Mouse (Mus musculus) kidney, postnatal 10 days (tissue): Measurements from ENCODE around the gene Tkfc.

Experiments
- DNase-seq: peaks from one replicate; pipeline ENCODE4 v3.0.0; 2021; ENCODE audit warnings: mixed read lengths

Tkfc gene

DNA sequence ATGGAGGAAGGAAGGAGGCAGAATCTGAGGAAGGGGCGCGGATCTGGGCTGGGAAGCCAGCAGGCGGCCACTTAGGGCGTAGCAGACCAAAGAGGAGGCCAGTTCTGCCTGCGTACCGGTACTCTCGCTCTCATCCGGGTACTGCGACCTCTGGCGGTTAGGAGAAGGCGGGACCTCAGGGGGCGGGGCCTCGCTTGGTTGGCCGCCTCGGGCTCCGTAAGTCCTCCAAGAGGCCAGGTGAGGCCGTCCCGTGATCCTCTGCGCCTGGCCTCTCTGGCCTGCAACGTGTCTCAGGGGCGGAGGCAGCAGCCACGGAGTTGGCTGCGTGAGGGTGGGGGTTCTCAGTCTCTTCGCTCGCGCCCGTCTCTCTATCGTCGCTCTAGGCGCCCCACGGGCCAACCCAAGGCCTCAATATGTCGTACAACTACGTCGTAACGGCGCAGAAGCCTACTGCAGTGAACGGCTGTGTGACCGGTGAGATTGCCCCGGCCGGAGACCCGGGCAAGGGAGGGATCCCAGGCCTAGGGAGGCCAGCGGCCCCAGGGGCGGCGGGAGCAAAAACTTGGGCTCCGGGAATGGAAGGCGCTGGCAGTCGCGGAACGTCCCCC, at the start of gene Tkfc, which contains the start of gene Ddb1:
TSS of gene Tkfc (minus strand) at position 362 of the 608 bp plus-strand sequence.
TSS of gene Ddb1 (plus strand) at position 35 of the 608 bp plus-strand sequence.
- DNase-seq = peak; percentile 100

DNA sequence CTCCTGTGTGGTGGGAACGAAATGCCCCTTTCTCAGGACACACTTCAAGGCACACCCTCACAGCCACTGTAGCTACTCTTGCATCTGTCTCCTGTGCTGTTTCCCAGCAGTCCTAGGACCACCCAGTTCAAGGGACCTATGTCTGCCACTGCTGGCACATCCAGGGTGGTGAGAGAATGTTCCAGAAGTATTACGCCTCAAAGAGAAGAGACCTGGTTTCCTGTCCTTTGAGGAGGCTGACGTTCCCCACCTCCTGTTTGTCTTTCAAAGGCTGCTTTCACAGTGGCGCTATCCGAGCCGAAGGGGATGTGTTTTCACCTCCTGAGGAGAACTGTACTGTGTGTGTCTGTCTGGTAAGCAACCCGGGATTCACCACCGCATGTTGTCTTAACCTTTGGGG, 42.7 kb upstream of the Tkfc start:
- no peak for DNase-seq

DNA sequence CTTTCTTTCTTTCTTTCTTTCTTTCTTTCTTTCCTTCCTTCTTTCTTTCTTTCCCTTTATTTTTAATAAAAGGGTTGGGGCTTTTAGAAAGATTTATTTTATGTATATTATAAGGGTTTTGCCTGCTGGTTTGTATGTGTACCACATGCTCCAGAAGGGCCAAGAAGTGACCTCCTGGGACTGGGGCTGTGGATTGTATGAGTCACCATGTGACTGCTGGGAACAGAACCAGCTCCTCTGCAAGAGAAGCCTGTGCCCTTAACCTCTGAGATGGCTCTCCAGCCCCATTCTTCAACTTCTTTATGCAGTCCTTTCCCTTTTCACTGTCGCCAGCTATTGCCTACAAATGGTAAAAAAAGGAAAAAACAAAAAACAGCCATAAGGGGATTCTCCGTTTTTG, 40.2 kb upstream of the Tkfc start:
- no peak for DNase-seq

DNA sequence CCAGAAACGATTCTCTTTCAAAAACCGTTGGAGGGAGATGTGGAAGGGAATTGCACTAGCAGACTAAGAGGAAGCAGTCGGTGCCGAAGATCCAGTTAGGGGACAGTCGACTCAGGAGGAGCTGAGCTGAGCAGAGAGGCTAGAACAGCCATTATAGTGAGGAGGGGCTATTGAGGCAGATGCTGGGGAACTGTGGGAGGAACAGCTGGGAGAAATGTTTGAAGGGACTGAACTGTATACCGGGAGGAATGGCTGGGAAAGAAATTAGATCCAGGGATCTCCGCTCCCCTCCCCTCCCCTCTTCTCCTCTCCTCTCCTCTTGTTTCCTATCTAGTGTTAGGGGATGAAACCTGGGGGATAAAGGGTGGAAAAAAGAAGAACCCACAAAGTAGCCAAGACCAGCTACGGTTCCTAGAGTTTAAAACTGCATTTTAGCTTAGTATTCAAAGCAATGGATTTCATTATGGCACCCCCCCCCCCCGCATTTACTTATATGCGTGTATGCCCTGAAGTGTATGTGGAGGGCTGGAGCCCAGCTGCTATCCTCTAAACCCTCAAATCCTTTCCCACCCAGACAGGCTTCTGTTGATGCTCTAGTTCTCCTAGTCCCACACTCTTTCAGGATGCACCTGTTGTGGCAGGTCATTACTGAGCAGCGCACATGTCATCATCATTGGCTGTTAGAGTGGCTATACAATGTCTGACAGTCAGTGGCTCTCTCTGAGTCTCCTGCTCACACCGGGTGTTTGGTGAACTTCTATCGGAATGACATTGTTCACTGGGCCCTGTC, 35.3 kb upstream of the Tkfc start:
- DNase-seq = no peak

DNA sequence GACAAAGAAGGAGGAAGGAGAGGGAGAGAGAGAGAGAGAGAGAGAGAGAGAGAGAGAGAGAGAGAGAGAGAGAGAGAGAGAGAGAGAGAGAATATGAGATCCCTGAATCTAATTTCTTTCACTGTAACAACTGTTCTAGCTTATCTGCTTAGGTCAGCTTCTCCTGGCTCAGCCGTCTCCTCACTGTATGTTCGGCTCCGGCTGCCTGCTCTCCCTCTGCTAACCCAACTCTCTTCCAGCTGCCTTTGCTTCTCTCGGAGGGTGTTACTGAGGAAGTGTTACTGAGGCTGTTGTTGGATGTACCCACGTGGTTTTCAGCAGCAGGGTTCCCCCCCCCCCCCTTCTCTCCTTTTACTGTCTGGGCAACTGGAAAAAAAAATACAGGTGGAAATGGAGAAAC, 34.6 kb upstream of the Tkfc start:
- no peak for DNase-seq

DNA sequence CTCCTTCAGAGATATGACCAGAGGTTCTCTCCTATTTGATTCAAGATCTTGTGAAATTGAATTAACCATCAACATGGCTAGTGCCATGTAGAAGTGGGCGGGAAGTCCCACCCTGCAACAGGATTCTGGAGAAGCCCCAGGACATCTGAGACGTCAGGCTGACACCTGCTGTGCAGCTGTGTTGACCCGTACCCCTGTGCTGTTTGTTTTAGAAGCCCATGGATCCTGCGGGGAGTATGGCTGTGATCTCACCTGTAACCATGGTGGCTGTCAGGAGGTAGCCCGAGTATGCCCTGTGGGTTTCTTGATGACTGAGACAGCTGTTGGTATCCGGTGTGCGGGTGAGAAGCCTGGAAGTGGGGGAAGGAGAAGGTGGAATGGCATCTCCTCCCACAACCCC, 32.4 kb upstream of the Tkfc start:
- DNase-seq = no peak

DNA sequence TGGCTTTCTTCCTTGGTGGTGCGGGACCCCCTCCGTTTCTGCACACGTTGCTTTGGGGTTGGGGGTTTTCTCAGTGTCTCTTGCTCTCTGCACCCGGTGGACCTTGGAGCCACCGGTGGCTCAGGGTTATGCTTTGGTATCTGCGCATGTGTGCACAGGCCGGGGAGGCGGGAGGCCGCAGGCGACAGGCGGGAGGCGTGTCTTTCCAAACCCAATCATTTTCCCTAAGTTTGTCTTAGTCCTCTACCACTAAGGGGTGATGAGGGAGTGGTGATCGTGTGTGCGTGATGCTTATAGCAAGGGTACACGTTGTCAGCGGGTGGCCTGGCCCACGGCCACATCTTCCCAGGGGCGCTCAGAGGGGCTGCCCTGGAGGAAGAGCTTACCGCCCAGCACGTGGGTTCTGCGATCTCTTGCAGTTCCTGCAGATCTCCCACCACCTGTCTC, 29.4 kb upstream of the Tkfc start:
- DNase-seq = peak; percentile 76

DNA sequence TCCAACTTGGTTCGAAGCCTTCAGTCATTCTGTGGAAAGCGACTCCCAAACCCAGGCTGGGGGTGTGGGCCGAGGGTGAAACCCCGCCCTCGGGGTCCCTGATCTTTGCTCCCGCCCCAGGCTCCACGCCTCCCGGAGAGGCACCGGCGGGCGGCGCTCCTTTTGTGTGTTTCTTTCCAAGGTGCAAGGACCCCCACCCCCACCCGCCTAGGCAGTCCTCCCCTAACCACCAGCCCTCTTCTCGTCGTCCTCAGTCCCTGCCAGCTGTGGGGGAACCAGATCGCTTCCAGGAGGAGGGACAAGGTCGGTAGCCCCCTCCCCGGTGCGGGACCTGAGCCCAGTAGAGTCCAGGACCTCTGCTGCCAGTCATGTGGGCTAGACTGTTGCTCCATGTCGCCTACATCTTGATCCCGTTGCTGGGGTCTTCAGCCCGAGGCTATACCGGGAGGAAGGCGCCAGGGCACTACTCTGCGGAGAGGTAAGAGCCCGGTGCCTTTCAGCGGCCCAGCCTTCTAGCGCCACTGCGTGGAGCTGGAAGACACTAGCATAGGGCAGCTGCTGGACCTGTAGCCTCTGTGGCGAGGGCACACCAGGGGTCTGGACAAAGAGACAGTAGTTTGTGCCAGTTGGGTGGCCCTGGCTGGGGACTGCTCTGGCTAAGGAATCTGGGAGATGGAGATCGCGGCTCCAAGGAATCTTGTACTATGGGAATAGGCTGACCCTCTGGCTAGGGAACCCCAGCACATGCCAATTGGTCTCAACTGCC, 28.8 kb upstream of the Tkfc start, which contains the start of gene Vwce:
TSS of gene Vwce (plus strand) at position 108 of the 766 bp plus-strand sequence.
- DNase-seq = peak; percentile 68

DNA sequence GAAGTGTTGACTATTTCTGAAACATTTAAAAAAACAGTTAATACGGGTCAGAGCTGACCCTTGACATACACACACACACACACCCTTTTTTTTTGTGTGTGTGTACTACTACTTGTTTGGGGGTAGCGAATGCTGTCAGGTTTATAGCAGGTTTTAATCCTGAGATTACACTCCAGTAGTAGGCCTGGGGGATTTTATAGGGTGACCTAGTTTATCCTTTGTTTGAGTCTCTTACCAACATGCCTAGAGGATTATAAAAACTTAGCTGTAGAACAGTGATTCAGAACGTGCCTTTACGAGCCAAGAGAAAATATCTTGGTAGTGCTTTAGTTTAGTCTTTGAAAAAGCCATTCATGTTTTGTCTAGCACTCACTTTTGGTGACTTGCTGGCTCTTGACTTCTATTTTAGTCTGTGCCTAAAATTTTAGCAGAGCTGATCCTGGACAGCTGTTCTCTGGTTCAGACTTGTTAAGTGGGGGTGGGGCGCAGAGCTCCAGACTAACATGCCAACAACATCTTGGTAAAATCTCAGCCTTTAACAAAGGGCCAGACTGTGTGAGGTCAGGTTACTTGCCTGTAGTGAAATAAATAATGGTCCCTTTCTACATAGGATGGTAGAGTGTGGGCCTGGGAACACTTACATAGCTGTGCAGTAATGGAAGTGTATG, 3.3 kb upstream of the Tkfc start:
- no peak for DNase-seq

DNA sequence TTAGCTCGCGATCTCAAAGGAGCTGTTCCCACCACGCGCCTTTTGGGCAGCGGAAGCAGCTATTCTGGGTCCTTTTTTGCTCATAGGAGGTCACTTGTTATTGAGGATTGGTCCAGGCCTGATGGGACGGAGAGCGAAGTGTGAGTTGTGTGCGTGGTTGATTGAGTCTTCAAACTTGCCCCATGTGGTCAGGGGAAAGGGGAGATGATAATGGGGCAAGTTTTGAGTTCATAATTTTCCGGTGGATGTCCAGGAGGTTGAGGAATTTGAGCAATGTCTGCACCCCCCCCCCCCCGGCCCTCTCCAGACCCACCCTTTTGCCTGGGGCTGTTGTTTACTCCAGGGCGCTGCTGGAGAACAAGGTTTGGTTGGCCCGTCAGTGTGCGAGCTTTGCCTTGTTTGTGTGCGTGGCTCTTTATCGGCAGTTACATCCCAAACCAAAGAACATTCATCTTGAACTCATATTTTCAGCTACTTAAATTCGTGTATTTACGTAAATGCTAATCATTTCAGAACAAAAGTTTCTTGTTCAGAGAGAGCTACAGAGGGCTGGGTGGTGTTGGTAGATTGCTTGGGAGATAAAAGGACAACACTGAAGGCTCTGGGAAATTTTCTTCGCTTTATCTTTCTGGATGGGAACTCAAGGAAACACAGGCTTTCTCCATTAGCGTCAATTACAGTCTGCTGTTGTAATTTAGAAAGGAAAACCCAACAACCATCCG, 608 bp upstream of the Tkfc start:
- peak; percentile 33 for DNase-seq

DNA sequence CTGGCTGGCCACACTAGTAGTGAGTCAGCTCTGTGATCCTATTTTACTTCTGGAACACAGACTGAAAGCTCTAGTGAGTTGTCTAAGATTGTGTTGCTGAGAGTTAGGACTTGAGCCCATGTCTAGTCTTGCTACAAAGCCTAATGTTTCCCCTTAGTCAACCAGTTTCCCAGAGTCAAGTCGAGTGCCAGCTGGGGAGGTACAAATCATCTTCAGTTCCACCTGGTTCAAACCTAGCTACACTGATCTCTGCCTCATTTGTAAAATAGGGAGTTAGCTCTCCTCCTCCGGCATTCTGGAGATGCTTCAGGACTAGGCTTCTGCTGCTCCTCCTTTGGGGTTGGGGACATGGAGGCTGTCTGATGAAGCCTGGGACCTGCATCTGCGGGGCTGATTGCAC, 920 bp downstream of the Tkfc start:
- no peak for DNase-seq

DNA sequence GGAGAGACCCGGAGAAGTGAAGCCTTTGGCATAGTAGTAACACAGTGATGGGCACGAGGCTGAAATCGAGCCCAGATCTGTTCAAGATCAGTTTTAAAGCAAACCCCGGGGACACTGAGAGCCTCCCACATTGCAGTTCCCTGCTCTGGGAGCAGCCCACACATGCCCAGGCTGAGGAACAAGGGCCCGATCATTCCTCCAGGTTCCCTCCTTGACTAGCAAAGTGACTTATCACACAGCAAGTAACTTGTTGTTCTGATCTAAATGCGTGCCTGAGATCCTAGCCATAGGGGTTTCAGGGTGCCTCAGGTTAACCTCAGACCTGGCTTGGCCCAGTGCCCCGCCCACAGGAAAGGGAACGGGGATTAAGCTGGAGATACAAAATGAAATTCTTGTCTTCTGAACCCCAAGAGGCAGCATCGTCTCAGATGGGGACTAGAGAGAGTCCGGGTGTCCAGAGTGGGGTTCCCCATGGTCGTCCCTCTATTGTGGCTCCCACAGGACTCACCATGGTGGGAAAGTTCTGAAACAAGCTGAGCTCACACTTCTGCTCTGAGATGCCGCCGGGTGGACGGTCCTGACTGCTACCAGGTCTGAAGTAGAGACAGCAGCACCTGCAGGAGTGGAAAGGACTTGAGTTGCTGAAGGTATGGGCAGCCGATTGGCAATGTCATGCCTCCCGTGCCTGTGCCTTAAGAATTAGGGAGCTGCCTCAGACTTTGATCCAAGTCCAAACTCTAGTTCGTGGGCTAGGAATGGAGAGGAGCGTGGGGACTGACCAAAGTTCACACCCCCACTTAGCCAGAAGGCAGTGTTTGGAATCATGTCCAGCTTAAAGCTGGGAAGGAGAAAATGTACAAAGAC, 1.6 kb downstream of the Tkfc start:
- peak; percentile 72 for DNase-seq

DNA sequence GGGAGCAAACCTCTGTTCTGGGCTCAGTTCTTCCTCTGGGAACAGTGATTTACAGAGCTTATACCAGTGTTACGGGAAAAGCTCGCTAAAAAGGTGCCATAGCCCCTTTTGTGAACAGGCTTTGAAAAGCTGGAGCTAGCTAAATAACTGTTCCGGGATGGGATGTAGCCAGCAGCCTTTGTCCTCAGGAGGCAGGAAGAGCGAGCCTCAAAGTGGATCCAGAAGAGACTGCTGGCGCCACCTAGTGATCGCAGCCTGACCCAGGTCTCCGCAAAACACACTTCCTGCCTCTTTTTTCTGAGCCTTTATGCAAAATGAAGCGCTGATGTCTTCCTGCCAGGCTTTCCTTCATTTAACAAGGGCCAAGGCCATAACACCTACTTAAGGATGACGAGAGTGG, 2.7 kb downstream of the Tkfc start:
- DNase-seq = peak; percentile 95

DNA sequence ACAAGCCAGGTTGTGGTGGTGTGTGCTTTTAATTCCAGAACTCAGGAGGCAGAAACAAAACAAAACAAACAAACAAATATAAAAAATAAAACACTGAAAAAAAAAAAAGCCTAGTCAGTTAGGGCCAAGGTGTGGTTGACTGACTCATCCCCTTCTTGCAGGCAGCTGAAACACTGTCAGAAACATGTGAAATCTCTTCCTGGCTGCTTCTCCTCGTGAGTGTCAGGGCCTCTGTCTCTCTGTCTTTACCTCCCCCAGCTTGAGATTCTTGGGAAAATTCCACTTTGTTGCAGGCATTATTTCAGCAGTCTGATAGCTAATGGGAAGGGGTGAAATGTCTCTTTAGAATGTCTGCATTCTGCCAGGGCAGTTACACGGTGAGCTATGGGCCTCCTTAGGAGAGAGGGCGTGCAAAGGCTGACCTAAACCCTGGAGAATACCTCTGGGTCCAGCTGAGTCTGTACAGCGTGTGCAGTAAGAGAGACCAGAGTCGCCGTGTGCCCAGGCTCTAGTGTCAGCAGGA, 3.1 kb downstream of the Tkfc start:
- DNase-seq = no peak

DNA sequence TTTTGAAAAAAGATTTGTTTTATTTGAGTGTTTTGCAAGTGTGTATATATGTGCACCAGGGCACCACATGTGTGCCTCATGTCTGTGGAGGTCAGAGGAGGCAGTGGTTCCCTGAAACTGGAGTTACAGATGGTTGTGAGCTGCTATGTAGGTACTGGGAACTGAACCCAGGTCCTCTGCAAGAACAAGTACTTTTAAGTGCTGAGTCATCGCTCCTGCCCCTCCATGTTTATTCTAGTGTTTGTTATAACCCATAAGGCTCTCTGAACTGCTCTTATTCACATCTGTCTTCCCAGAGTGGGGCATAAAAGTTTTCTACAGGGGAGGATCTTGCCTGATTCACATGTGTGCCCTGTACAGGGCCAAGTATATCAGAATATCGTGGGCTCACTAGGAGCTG, 5.8 kb downstream of the Tkfc start:
- DNase-seq = no peak

DNA sequence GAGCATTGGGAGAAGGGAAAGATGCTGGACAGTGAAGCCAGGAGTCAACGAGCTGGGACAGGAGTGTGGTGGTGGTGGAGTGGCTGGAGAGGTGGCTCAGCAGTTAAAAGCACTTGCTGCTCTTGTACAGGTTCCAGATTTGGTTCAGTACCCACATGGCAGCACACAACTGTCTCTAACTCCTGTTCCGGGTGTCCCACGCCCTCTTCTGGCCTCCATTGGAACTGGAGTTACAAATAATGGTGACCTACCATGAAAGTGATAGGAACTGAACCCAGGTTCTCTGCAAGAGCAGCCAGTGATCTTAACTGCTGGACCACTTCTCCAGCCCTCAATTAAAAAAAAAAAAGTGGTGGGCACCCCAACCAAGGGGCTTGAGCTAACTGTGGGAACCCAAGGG, 7.3 kb downstream of the Tkfc start:
- DNase-seq = no peak

DNA sequence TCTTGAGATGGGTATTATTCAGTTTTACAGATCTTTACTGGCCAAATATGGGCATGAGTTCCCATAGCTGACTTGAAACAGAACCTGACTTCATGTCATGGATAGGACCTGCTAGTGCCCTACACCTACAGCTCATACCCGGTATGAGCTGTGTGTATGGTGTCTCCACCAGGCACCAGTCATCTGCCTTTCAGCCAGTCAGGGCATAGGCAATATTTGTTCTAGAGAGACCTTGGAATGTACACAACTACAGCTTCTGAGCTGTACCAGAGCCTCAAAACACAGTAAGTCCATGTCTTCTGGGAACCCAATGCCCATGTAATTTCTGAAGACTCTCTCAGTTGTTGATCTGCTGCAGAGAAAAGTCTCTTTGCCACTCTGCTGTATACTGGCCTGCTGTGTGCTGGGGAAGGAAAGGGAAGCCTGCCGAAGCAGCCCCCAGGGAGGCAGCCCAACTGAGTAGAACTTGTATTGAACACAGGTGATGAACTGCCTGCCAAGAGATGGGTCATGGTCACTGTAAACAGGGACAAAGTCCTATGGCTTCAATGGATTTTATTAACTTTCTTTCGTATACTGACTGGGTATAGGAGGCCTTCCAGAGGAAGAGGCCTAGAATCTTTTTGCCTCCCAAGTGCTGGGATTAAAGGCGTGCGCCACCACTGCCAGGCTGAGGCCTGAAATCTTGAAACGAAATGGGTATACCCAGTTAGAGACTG, 13.6 kb downstream of the Tkfc start:
- DNase-seq = no peak

DNA sequence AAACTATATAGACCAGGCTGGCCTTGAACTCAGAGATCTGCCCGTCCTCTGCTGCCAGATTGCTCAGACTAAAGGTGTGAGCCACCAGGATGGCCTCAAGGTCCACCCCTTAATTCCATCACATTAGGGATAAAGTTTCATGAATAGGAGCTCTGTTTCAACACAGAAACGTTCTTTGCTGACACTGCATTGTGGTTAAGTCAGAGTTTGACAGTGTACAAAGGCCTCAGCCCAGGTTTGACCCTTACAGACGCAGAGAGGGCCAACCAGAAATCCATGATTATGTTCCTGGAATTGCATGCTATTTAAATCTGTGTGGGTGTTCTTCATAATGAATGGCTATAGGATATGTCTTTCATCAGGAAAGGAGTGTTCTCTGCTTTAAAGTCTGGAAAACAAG, 15.2 kb downstream of the Tkfc start:
- DNase-seq = no peak

DNA sequence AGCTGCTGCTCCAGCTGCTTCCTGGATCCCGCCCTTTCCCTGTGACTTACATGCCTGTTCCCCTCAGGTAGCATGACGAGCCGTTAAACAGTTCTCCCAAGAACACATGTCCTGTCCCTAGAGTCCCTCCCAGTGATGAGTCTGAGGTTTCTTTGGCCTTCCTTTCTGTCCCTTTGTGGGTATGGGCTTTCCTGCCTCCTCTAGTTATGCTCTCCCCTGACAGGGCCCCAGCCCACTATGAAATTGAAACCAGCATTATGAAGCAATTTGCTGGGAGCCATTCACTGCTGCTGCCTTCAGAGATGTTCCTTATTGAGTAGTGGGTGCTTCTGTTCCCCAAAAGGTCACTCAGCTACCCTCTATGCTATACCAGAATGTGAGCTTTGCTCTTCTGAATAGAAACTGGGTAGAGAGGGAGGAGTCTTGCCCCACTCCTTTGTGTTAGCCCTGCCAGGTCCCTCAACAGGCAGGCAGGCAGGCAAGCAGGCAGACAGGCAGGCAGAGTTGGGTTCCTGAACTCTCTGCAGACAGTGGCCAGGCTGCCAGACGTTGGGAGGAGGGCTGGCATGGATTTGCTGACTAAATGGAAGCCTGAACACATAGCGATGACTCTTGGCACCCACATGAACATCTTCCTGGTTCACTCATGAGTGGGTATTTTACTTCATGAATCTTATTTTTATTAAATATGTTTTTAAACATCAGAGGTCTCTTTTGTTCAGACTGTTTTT, 16.2 kb downstream of the Tkfc start:
- DNase-seq = no peak

DNA sequence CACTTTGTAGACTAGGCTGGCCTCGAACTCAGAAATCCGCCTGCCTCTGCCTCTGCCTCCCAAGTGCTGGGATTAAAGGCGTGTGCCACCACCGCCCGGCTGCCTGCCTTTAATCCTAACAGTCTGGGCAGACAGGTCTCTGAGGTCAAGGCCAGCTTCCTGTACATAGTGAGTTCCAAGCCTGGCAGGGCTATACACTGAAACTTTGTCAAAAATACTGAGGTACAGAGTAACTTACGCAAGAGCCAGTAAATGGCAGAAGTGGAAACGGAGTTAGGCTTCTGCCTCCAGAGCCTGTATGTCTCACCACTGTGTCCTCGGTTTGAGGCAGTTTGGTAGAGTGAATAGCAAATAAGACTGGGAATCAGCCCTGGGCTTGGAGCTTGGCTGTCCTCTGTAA, 18.2 kb downstream of the Tkfc start:
- DNase-seq = no peak
